Mouse (Mus musculus) lung, postnatal 14 days (tissue): Measurements from ENCODE around the gene Srms.
"Not testable (repeated sequence)": the region's sequence is repeated elsewhere in the genome, so short reads cannot be mapped to it uniquely, and the experiment has no call there.

Source experiments
- DNase-seq: peaks from one replicate; pipeline ENCODE4 v3.0.0; 2021

Srms gene

DNA sequence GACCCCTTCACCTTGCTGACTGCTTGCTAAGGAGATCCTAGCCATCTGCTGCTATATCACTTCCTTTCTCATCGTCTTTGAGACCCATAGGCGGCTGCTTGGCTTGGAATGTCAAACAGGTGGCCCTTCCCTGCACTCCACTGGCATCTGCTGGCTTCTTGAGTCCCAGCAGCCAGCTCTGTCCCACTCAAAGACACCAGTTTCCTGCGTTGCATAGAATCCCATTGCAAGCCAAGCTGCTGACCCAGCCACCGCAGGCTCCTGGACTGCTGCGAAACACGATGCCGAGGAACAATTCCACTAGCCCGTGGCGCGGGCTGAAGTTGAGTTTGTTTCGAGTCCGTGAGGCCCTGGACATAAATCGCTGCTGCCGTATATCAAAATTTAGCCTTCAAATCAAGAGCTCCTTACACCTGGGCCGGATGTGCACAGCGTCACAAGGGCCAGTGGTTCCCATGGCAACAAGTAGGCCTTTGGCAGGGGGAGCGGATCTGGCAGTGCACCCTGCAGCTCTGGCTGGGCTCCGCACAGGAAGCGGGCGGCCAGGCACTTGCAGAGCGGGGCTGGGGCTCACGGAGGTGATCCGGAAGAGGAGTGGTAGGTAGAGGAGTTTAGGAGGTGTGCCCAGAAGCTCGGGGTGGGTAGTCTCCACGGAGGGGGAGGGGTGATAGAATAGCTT, 6.7 kb upstream of the Srms start, which contains the start of gene Fndc11:
Fndc11 (plus strand) TSS at position 476 of the 679 bp plus-strand sequence.
- peak; percentile 85 for DNase-seq

DNA sequence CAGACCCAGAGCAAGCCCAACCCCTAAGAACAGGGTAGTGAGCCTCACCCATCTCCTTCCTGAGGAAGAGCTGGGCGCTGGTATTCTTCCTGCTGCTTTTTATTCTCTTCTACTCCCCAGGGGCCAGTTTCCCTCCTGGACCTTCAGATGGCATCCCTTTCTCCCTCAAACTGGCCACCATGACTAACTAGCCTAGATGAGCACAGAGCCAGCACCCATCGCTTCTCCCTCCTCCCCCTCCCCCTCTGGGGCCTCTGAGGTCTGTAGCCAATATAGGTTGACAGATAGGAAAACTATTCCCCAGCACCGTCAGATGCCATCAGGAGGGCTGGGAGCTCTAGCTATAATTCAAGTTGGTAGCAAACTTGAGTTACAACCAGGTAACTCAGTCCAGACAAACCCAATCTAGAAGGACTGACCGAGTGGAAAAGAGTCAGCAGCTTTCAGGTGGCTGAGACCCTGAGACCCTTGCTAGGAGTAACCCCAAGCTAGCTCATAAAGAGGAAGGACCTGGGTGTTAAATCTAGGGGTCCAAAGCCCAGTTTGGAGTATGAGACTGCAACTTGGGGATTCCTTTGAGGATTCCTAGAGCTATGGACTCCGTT, 6.0 kb upstream of the Srms start:
- no peak for DNase-seq

DNA sequence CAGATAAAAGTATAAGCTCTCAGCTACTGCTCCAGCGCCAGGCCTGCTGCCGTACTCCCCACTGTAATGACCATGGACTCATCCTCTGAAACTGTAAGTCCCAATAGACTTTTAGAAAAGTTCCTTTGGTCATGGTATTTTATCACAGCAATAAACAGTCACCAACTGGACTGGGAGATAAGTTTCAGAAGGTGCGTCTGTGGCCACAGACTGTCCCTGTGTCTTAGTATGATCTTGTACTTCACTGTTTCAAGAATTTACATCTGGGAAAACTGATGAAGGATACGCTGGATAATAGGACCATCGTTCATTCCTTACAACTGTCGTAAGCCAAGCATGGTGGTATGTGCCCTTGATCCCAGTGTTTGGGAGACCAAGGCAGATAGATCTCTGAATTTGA, 3.1 kb upstream of the Srms start:
- DNase-seq, result no peak

DNA sequence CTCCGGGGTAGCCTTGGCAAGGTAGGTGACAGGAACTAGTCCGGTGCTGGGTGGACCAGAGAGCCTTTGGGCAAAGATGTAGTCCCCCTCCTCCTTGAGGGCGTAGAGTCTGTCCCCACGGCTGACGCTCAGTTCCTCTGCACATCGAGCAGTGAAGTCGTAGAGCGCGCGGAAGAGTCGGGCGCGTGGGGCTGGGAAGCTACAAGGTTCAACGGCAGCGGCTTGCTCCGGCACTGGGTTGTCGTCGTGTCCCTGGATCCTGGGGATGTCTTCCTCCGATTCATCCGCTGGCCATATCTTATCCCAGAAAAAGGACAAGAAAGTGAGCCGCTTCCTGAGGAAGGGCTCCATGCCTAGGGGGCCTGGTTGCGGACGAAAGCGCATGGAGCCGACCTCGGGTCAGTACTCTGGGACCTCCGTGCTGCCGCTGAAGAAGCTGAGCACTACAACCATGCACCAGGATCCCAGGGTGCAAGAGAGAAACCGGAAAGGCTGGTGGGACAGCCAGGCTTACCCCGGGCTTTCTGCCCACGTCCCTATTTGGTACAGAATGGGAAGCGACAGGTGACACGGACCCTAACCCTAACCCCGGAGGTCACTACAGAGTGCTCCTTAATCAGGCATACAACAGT, 480 bp downstream of the Srms start:
- DNase-seq, result no peak

DNA sequence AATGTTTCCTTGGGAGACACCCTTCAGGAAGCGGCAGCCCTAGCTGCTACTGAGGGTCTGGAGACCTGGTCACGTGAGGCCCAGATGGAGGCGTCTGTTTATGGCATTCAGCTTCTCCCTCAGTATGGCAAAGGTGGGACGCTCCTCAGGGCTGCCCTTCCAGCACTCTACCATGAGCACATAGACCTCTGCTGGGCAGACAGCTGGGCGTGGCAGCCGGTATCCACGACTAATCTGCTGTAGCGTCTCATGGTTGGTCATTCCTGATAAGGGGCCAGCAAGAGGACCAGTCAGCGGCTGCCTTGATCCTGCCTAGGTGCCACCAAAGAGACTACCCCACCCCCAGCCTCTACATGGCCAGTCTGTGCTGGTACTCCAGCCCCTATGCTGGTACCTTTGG, 6.9 kb downstream of the Srms start:
- DNase-seq, result no peak

DNA sequence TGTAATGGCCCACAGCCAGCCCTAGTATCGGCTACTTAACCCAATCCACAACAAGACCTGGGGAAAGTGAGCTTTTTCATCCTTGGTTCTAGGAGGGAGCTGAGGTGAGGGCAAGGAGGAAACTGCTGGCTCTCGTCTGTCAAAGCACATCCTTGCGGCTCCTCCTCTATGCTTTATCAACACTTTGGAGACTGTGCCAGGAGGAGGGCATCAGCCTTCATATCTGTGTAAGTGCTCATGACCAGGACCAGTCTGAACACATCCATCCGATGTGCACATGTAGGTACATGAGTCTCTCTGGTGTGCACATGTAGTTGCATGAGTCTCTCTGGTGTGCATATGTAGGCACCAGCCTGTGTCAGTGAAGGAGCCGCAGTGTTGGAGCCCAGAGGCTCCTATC, 7.3 kb downstream of the Srms start:
- DNase-seq, result no peak

DNA sequence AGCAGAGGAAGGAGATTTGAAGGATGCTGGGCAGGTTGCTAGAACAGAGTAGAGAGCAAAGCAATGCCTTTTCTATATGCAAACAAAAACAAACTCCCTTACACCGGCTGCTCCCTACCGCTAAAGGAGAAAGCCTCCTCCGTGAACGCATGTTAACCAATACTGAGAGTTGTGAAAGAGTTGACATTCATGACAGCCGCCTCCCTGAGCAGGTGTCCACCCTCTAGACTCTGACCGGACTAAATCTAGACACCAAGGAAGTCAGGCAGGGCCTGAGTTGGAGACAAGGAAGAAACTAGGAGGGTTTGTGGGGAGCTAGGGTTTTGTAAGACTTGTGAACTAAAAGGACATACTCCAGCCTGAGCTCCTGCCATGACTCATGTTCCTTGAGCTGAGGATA, 10.1 kb downstream of the Srms start:
- DNase-seq, result no peak

DNA sequence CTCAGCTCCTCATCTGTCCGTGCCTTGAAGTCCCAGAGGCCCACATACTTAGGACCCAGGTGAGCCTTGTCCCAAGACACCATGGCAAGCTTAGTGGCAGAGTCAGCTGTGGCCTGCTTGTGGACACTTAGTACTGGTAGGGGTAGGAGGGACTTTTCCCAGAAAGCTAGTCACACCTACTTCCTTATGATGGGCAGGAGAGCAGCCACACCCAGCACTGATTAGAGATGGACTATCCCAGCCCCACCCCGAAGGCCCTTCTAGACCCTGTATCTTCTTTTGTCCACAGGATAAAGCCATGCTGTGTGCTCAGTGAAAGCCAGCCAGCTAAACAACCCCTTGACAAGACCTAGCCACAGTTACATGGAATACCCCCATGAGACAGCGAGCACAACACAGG, 10.6 kb downstream of the Srms start, which contains the start of gene Ptk6:
Ptk6 (minus strand) TSS at position 368 of the 400 bp plus-strand sequence.
- no peak for DNase-seq

DNA sequence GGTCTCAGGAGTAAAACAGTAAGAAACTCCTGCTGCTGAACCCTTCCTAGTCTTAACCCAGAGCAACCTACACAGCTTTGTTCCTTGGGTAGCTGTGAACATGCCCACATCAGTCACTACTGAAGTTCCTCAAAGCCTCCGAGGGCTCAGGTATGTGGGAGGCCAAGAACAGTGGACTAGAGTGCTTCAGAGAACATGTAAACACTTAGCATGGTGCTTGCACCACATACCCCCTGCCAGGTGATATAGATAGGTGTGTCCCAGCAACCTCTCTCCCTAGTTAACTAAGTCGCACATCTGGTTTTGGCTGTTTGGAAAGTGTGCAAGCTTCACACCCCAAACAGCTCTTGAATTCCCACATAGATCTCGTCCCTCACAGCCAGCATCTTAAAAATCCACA, 11.4 kb downstream of the Srms start:
- DNase-seq, result no peak

DNA sequence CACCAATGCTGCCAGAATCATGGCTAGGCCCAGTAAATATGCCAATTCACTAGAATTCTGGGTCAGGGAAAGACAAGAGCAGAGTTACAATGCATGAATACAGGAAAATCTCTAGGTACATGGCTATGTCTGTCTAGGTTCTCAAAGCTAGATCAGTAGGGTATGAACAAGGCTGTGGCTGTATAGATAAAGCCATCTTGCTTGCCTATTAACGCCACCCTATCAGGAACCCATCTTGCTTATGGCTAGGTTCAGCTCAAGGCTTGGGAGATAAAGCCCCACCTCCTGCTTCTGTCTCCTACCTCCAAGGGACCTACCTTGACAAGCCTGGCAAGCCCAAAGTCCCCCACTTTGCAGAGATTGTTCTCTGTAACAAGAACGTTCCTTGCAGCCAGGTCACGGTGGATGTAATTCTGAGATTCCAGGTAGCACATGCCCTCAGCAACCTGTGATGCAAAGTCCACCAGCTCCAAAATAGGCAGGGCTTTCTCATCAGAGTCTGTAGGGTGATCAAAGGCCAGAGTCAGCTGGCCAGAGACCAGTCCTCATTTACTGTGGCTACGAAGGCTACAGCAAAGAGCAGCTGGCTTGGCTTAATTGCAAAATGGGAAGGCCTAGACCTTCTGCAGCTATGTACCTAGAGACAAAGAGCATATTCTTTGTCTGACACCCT, 16.2 kb downstream of the Srms start:
- no peak for DNase-seq

DNA sequence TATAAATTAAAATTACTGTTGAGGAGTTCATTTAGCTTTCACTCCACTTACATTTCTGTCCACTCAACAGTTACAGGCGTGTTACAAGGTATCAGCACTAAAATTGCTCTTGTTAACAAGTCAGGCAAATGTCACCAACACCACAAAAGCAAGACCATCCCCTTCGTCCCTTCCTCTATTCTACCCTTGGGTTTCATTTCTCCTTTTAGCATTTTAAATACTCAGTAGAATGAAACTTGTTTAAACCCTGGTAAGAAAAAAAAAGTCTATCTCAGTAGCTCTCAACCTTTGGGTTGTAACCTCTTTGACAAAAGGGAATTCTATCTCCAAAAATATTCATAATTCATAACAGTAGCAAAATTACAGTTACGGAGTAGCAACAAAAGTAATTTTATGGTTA, 19.9 kb downstream of the Srms start:
- DNase-seq, result no peak

DNA sequence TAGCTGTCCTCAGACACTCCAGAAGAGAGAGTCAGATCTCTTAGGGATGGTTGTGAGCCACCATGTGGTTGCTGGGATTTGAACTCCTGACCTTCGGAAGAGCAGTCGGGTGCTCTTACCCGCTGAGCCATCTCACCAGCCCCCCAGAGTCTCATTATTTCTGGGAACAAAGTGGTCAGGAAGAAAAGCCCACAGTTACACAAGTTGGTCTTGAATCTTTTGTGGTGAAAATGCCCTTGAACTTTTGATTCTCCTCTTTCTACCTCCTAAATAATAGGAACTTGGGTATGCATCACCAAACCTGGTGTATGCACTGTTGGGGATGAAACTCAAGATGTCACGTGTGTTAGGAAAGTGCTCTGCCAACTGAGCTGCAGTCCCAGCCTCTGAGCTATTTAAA, 21.0 kb downstream of the Srms start:
- DNase-seq, result no peak

DNA sequence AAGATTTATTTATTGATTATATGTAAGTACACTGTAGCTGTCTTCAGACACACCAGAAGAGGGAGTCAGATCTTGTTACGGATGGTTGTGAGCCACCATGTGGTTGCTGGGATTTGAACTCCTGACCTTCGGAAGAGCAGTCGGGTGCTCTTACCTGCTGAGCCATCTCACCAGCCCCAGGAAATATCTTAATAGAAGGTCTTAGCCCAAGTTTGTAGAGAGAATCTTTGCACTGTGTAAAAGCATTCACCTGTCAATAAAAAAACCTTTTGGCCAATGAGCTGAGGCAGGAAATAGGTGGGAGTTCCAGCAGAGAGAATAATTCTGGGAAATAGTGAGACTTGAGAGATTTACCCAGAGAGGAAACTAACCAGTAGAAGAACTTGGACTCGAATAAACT, 21.6 kb downstream of the Srms start:
- not testable (repeated sequence) for DNase-seq

DNA sequence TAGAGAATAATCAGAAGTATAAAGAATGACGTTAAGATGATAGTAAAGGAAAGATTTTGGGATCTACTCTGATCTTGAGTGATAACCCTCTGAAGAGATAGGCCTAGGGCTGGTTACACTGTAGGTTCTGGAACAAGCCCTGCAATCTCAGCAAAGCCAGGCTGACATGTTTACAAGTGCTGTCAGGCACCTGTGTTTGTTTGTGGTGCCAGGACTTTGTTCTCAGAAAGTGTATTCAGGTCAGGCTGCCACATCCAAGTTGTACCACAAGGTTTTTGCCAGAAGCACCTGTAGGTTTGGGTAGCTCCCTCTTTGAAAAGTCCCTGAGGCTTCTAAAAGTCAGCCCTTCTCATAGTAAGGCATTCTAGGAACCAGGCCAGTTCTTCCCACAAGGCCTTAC, 23.7 kb downstream of the Srms start:
- no peak for DNase-seq

DNA sequence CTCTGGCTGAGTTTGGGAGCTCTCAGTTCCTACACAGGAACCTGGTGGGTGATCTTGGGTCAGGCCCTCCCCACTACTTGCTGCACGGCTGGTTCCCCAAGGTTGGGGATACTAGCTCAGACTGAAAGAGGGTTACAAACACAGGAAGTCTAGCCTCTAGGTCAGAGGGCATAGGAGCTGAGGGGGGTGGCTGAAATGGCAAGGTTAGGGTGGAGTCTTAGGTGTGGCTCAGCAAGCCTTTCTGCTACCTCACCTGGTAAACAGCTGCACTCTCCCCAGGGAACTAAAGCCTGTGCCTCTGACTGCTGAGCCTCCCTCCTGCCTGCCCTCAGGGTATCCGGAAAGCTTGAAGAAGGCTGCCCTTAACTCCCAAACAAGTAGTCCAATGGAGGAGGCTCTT, 24.3 kb downstream of the Srms start:
- DNase-seq, result peak; percentile 24

DNA sequence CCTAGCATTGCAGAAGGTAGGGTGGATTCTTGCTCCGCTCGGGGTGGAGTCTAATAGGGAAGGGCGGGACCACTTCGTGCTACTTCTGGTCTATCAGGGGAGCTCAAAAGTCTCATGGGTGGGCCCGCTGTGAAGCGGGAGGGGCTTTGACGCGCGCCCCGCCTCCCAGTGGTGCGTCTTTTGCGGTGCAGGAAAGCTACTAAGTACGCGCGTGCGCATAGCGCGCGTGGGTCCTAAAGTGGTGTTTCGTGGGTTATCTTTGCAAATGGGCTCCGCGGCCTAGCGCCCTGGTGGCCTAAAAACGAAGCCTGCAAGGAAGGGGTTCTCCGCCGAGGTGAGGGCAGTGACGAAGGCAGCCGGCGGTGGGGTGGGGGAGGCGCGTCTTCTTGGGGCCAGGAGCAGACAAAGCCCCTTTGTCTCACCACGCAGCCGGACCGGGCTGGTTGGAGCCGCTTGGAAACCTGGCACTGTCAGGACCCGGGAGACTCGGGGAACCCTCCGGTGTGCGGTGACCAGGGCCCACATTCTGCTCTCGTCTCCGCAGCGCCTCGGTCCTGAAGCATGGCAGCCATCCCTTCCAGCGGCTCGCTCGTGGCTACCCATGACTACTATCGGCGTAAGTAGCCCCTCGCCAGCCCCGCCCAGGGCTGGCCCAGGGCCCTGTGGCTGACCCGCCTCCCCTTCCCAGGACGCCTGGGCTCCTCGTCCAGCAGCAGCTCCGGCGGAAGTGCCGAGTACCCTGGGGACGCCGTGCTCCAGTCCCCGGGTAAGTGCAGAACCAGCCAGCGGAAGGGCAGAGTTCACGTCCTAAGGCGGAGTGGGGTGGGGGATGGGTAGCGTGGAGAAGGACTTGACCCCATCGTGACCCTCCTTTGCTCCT, 25.6 kb downstream of the Srms start, which contains the start of gene Ppdpf:
Ppdpf (plus strand) TSS at position 127 of the 880 bp plus-strand sequence.
- peak; percentile 93 for DNase-seq

DNA sequence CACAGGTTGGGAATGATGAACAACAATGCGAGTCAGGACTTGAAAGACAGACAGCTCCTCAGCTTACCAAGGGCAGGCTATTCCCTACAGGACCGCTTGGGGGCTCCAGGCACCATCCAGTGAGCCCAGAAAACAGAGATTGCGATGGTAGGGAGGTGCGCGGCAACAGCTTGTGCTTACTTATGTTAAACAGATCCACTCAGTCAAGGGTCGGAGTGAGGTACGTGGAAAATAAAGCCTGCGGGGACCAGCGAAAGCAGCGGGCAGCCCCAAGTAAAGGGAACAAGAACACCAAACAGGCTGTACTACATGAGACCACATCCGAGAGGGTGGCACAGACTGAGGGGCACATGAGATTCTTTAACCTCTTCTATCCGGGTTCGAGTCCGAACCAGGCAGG, 26.4 kb downstream of the Srms start:
- peak; percentile 88 for DNase-seq

DNA sequence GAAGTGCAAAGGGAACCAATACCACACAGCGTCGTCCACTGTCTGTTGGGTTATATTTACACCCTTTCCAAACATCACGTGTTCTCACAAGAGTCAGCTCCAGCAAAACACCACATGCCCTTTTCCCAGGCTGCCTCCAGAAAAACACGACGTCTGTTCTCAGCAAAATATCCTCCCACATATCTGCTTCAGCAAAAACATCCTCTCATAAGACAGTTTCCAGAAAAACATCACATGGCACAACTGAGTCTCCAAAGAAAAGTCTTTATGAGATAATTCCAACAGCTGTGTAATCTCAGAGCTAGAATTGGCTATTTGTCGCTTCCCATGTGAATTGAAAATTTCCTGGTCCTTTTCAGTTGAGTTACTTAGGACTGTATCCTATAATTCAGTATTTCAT, 32.1 kb downstream of the Srms start:
- DNase-seq, result no peak

DNA sequence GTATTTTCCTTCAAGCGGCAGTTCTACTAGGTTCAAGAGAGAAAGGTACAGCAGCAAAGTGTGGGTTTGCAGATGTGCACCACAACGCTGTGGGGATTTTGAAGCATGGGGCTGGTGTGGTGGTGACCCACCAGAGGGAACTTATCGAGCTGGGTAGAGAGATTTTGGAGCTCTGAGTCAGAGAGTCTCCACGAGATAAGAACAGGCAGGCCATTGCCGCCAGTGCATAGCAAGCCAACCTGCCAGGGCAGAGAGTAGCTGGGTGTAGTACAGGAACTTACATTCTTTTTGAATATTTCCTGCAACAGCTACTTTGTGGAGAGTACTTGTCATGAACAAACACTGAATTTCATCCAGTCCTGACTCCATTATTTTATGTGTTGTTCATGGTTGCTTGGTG, 34.5 kb downstream of the Srms start:
- no peak for DNase-seq

DNA sequence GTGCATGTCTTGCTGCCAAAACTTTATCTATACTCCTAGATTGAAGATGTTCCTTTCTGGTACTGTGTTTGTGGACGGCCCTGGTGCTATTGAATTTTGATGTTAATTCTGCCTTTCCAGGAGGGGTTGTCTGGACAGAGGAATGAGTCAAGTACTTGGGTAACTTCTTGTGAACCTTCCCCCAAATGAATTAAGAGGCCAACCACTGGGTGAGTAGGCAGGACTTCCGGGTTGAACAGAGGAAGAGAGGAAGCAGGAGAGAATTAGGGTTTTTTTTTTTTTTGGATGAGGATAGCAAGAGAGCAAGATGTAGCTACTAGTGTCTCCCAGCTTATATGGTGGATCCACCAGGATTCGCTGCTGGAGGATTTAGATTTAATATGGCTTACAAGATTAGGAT, 35.0 kb downstream of the Srms start:
- DNase-seq, result no peak

DNA sequence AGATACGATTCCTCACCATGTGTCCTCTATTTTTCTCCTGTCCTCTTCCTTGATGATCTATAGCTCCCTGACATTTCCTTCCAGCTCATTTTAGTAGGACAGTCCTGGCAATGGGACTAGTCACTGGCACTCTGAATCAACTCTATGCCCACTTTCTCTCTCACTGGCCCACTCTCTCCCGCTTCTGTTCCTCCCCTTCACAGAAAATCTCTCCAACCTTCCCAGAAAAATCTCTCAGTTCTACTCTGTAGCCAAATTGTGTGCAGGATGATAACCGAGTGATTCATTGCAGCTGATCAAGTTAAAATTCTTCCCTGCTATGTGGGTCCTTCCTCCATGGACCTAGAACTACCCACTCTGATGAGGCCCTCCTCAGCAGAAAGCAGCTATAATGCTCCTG, 38.3 kb downstream of the Srms start:
- DNase-seq, result no peak

DNA sequence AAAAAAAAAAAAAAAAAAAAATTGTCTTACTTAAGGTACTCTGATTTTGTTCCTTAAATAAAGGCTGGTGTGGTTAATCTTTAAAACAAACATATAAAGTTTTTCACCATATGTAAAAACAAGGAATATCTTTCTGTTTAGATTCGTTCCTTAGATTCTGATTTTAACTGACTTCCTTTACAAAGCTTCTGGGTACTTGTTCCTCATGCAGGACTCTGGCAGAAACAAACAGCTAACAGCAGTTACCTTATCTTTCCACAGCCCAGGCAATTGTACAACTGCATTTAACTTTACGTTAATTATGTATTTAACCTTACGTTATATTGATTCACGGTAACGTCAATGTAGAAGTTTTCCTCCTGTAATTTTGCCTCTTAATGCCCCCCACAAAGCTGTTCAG, 46.5 kb downstream of the Srms start:
- DNase-seq, result no peak

DNA sequence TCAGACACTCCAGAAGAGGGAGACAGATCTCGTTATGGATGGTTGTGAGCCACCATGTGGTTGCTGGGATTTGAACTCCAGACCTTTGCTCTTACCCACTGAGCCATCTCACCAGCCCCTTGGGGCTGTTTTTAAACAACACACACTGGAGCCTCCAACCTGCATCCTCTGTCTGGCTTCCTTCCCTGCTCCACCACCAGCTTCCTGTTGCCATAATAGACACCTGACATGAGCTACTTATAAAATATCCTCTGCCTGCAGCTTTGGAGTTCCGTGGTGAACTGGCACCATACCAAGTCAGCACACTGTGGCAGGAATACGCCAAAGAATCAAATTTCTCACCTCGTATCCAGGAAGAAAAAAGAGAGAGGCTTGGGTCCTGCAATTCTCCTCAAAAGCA, 52.2 kb downstream of the Srms start:
- DNase-seq, result no peak
